Mouse (Mus musculus) forebrain, embryonic 14.5 days (tissue): ENCODE results near the gene Mfsd11. TPM values are rescaled to one million over a fixed set of nuclear protein-coding genes. Genes with fewer than 3 reads are reported as not detected.

Source experiments
- ATAC-seq: fragments of 200-750 bp; cut with Nextera tagmentation; 2 replicates; pipeline ENCODE4 v1.8.0; 2017; ENCODE audit warnings: mild to moderate bottlenecking, moderate library complexity
- DNase-seq: peaks from one replicate; pipeline ENCODE4 v3.0.0-alpha.2; 2015; ENCODE audit warnings: low spot score
- H3K27ac ChIP-seq: fragments of 300-500 bp; sonication (generic); 2 replicates; pipeline ENCODE4 v1.5.1; 2014; ENCODE audit warnings: low read depth, mild to moderate bottlenecking, control low read depth, low read length, moderate library complexity
- H3K27me3 ChIP-seq: fragments of 300-500 bp; sonication (generic); replicated peaks from 2 replicates; pipeline ENCODE4 v1.6.1; 2014; ENCODE audit warnings: low read length, control low read depth, mixed read lengths; ENCODE audit not compliant: control insufficient read depth, insufficient read depth
- H3K36me3 ChIP-seq: fragments of 300-500 bp; sonication (generic); 2 replicates; pipeline ENCODE4 v1.6.1; 2014; ENCODE audit warnings: low read length, control low read depth; ENCODE audit not compliant: control insufficient read depth, insufficient read depth
- H3K4me1 ChIP-seq: fragments of 300-500 bp; sonication (generic); 2 replicates; pipeline ENCODE4 v1.6.1; 2014; ENCODE audit warnings: antibody characterized with exemption, low read length, control low read depth; ENCODE audit not compliant: control insufficient read depth, insufficient read depth
- H3K4me2 ChIP-seq: fragments of 300-500 bp; sonication (generic); 2 replicates; pipeline ENCODE4 v1.6.1; 2014; ENCODE audit warnings: mild to moderate bottlenecking, control low read depth, low read length
- H3K4me3 ChIP-seq: fragments of 300-500 bp; sonication (generic); 2 replicates; pipeline ENCODE4 v1.5.1; 2014; ENCODE audit warnings: low read depth, low read length, control low read depth
- H3K9ac ChIP-seq: fragments of 300-500 bp; sonication (generic); 2 replicates; pipeline ENCODE4 v1.6.1; 2014; ENCODE audit warnings: mild to moderate bottlenecking, low read length, control low read depth, moderate library complexity
- H3K9me3 ChIP-seq: fragments of 300-500 bp; sonication (generic); replicated peaks from 2 replicates; pipeline ENCODE4 v1.6.1; 2016; ENCODE audit warnings: low read length, control low read depth, mixed read lengths; ENCODE audit not compliant: control insufficient read depth
- WGBS: fragments of 180-500 bp; shearing (Covaris S2); extraction: QIAGEN DNeasy Blood & Tissue Kit; methylation state at CpG from one replicate; pipeline ENCODE4 v1.1.7; 2014; 5-methylcytosine and 5-hydroxymethylcytosine counted together
- polyA plus RNA-seq: library from polyadenylated mRNA; unstranded; fragments of >200 nt; fragmentation: Nextera tagmentation; extraction: Ambion mirVana; gene quantifications from 2 replicates; pipeline ENCODE4 v1.2.1, GENCODE M21; 2014

The Mfsd11 gene
- polyA plus RNA-seq, 1 experiment from 2014 or later, result 31.8 TPM

- ATAC-seq (0 out of 2 replicates have a peak, but pooled peaks have one; percentile 31), DNase-seq (peak; percentile 68)
- 10% methylated on average over 17 of the region's 17 CpGs for WGBS
Observed at GRCm38 (mm10) chr11:116826550-116827504, 25.4 kb upstream of the Mfsd11 start.

GRCm38 (mm10) chr11:116827534-116828165 lies 24.6 kb upstream of the Mfsd11 start, which contains the start of gene Mxra7:
TSS of gene Mxra7 (minus strand) at chr11:116828046.
- Histone ChIP-seq H3K27ac (no peak within 1 kb of the TSS; the same call in 1 of the 2 replicates), H3K4me2 (peak within 1 kb of the TSS; percentile 82), H3K4me1 (peaks cover 13% of the 10 kb centered on the region; the same call in 1 of the 2 replicates), H3K9ac (peak within 1 kb of the TSS; percentile 80), H3K27me3 (no peaks in the 10 kb centered on the region), H3K4me3 (peak within 1 kb of the TSS; percentile 45), H3K9me3 (no peaks in the 10 kb centered on the region), H3K36me3 (no peaks in the 10 kb centered on the region)
- DNase-seq (peak; percentile 63), ATAC-seq (peak; percentile 38)
- WGBS, result under 1% methylated on average over 60 of the region's 71 CpGs

More at GRCm38 (mm10) chr11:116826550-116827504, 25.4 kb upstream of the Mfsd11 start:
- Histone ChIP-seq H3K9ac (peak overlapping the region; percentile 80), H3K4me3 (peak overlapping the region; percentile 45), H3K27ac (no peak overlapping the region), H3K9me3 (no peaks in the 10 kb centered on the region), H3K4me1 (peaks cover 13% of the 10 kb centered on the region; the same call in 1 of the 2 replicates), H3K4me2 (peak overlapping the region; percentile 82), H3K27me3 (no peaks in the 10 kb centered on the region), H3K36me3 (no peaks in the 10 kb centered on the region)

GRCm38 (mm10) chr11:116832172-116832685 lies 20.0 kb upstream of the Mfsd11 start:
- ATAC-seq, result no peak
- DNase-seq, result no peak
- no peak overlapping the region for H3K4me2 ChIP-seq
- H3K9me3 ChIP-seq, result no peaks in the 10 kb centered on the region
- peaks cover 45% of the 10 kb centered on the region for H3K36me3 ChIP-seq
- no peaks in the 10 kb centered on the region for H3K27me3 ChIP-seq
- H3K27ac ChIP-seq, result no peak overlapping the region; the same call in 1 of the 2 replicates
- no peak overlapping the region for H3K9ac ChIP-seq
- 25% methylated on average over 4 of the region's 4 CpGs for WGBS
- H3K4me3 ChIP-seq, result no peak overlapping the region
- H3K4me1 ChIP-seq, result peaks cover 6% of the 10 kb centered on the region; the same call in 1 of the 2 replicates

- DNase-seq, result no peak
- no peak overlapping the region for H3K4me2 ChIP-seq
- H3K36me3 ChIP-seq, result peaks cover 72% of the 10 kb centered on the region
- H3K9me3 ChIP-seq, result no peaks in the 10 kb centered on the region
- H3K4me3 ChIP-seq, result no peak overlapping the region
- H3K27ac ChIP-seq, result no peak overlapping the region
- no peaks in the 10 kb centered on the region for H3K27me3 ChIP-seq
- no peaks in the 10 kb centered on the region for H3K4me1 ChIP-seq
- ATAC-seq, result no peak
- no peak overlapping the region for H3K9ac ChIP-seq
- 88% methylated on average over 1 of the region's 1 CpGs for WGBS
Observed at GRCm38 (mm10) chr11:116834954-116835353, 17.3 kb upstream of the Mfsd11 start.

GRCm38 (mm10) chr11:116836283-116836682 lies 16.0 kb upstream of the Mfsd11 start:
- WGBS, result 92% methylated on average over 4 of the region's 4 CpGs
- Histone ChIP-seq H3K4me1 (peaks cover 8% of the 10 kb centered on the region; the same call in 1 of the 2 replicates), H3K4me3 (no peak overlapping the region), H3K4me2 (no peak overlapping the region), H3K9me3 (no peaks in the 10 kb centered on the region), H3K9ac (no peak overlapping the region), H3K36me3 (peaks cover 85% of the 10 kb centered on the region), H3K27me3 (no peaks in the 10 kb centered on the region), H3K27ac (no peak overlapping the region)
- DNase-seq, result no peak
- no peak for ATAC-seq

- peaks cover 85% of the 10 kb centered on the region for H3K36me3 ChIP-seq
- peaks cover 14% of the 10 kb centered on the region; the same call in 1 of the 2 replicates for H3K4me1 ChIP-seq
- ATAC-seq (no peak), DNase-seq (no peak)
- no peak overlapping the region for H3K27ac ChIP-seq
- no peak overlapping the region for H3K4me3 ChIP-seq
- no peak overlapping the region for H3K4me2 ChIP-seq
- no peaks in the 10 kb centered on the region for H3K27me3 ChIP-seq
- WGBS, result 93% methylated on average over 10 of the region's 10 CpGs
- H3K9me3 ChIP-seq, result no peaks in the 10 kb centered on the region
- no peak overlapping the region for H3K9ac ChIP-seq
Observed at GRCm38 (mm10) chr11:116837441-116837840, 14.8 kb upstream of the Mfsd11 start.

GRCm38 (mm10) chr11:116838936-116839335 lies 13.3 kb upstream of the Mfsd11 start:
- Histone ChIP-seq H3K4me3 (no peak overlapping the region), H3K4me1 (peaks cover 16% of the 10 kb centered on the region), H3K27ac (no peak overlapping the region), H3K27me3 (no peaks in the 10 kb centered on the region), H3K9me3 (no peaks in the 10 kb centered on the region), H3K4me2 (no peak overlapping the region), H3K36me3 (peaks cover 72% of the 10 kb centered on the region), H3K9ac (no peak overlapping the region)
- WGBS, result 89% methylated on average over 14 of the region's 14 CpGs
- ATAC-seq (no peak), DNase-seq (no peak)

GRCm38 (mm10) chr11:116839601-116840000 lies 12.6 kb upstream of the Mfsd11 start:
- Histone ChIP-seq H3K4me2 (no peak overlapping the region), H3K9ac (no peak overlapping the region), H3K27me3 (no peaks in the 10 kb centered on the region), H3K9me3 (no peaks in the 10 kb centered on the region), H3K36me3 (peaks cover 65% of the 10 kb centered on the region), H3K4me1 (peaks cover 23% of the 10 kb centered on the region), H3K4me3 (no peak overlapping the region), H3K27ac (no peak overlapping the region)
- no peak for DNase-seq
- WGBS, result 75% methylated on average over 7 of the region's 7 CpGs
- ATAC-seq, result no peak
